Mouse (Mus musculus) embryo, embryonic 10.5 days (tissue): ENCODE measurements around the gene Iqcf3.

Experiments used
- DNase-seq: peaks from one replicate; pipeline ENCODE4 v3.0.0-alpha.2; 2015; ENCODE audit warnings: low spot score

Iqcf3 gene

DNA sequence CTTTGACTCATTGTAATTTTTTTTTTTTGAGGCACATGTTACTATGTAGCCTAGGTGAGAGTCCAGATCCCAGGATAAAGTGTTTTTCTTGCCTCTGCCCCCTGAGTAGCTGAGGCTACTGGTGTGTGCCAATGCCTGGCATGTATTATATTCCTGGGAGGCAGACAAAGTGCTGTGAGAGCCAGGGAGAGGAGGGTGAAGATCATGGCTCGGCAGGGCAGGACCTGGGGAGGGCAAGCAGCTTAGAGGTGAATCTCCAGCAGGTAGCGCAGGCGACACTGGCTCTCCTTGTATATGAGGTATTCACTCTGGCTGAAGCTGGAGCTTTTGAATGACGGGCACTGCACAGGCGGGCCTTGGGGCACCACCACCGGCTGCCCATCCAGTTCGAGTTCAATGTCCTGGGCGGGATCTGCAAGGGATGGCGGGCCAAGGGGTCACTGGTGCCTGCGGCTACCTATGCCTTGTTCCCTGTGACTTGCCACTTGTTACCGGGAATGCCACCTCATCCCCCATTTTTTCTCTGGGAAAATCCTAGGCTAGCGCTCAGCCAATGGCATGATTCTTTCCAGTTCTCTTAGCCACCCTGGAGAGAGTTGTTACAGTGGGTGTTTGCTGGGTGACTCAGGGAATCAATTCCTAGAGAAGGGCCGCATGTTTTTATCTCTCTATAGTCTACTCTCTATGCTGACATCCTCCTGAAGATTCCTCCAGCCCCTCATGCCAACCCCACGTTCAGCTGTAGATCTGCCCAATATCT, 90.3 kb downstream of the Iqcf3 start:
- DNase-seq, result no peak

- no peak for DNase-seq
Measured at GRCm38 (mm10) chr9:106469776-106470175, 91.7 kb downstream of the Iqcf3 start.

- no peak for DNase-seq
Measured at GRCm38 (mm10) chr9:106469317-106469716, 92.1 kb downstream of the Iqcf3 start.

GRCm38 (mm10) chr9:106467746-106468145, 93.7 kb downstream of the Iqcf3 start:
- no peak for DNase-seq

GRCm38 (mm10) chr9:106466721-106467120, 94.7 kb downstream of the Iqcf3 start:
- DNase-seq, result no peak

DNA sequence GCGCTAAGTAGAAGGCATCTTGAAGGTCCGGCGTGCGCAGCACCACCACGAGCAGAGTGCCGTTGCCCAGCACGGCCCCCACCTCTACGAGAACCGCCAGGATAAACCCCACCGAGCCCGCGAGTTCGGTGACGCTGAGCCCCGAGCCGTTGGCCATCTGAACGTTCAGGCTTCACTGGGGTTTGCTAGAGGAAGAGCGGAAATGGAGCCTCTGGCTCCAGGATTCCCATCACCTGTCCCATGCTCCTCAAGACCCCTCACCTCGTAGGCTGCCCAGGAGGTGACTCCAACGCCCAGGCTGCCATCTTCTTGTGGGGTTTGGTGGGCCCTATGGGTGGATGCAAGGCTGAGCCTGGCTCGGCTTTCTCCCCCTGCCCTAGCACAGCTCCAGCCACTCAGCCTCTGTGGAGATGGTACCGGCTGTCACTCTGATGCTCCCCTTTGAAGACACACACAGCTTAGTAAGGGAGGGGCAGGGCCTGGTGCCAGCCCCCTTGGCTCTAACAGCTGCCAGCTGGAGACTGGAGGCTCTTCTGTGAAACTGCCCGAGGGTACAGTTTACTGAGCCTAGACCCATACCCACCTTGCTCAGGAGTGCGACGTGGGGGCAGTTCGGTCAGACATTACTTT, 95.7 kb downstream of the Iqcf3 start, which contains the start of gene Gpr62:
Gene Gpr62 (minus strand): TSS at position 368 of the 630 bp plus-strand sequence.
- no peak for DNase-seq

- peak; percentile 78 for DNase-seq
Measured at GRCm38 (mm10) chr9:106464751-106465541, 96.5 kb downstream of the Iqcf3 start.

- DNase-seq, result no peak
Measured at GRCm38 (mm10) chr9:106463122-106464063, 98.0 kb downstream of the Iqcf3 start.

DNA sequence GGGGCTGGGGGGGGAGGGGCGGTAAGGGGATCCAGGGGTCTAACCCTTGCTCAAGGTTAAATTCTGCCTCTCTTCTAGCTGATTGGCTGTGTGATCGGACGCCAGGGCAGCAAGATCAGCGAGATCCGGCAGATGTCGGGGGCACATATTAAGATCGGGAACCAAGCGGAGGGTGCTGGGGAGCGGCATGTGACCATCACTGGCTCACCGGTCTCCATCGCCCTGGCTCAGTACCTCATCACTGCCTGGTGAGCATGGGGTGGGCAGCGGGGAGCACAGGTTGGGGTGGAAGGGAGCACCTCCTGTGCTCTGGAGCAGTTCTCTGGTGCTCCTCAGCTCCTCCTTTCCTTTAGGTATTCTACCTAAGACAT, 99.0 kb downstream of the Iqcf3 start:
- DNase-seq, result no peak

DNA sequence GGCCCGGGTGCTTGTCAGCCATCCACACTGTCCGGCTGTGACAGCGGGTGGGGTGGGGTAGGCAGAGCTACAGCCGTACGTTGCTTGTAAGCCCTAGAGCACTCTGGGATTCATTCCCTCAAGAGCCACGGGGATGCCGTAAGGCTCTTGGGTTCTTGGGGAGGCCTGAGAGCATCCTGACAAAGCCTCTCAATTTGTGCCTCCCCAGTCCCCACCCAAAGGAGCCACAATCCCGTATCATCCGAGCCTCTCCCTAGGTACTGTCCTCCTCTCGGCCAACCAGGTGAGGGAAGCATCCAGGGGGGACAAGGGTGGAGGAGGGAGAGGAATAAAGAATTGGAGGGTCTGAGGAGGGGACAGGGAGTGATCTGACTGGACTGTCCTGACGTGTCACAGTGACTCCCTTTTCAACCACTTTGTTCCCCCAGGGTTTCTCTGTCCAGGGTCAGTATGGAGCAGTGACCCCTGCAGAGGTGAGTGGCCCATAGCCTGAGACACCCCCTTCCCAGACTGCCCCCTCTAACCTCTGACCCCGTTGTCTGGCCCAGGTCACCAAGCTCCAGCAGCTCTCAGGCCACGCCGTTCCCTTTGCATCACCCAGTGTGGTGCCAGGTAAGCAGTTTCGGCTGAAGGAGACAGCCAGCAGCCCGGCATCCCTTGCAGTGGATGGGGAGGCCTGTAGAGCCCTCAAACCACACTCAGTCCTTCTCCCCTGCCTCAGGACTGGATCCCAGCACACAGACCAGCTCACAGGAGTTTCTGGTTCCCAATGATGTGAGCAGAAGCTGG, 99.6 kb downstream of the Iqcf3 start:
- no peak for DNase-seq

DNA sequence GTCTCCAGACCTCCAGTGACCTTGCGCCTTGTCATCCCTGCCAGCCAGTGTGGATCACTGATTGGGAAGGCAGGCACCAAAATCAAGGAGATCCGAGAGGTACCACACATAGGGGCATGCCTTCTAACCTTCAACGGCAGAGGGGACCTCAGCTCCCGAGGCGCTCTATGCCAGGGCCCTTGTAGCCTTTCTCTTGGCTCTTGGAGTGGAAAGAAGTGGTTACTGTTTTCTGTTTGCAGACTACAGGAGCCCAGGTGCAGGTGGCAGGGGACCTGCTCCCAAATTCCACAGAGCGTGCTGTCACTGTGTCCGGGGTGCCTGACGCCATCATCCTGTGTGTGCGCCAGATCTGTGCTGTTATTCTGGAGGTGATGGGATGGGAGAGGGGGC, 100.4 kb downstream of the Iqcf3 start:
- no peak for DNase-seq

DNA sequence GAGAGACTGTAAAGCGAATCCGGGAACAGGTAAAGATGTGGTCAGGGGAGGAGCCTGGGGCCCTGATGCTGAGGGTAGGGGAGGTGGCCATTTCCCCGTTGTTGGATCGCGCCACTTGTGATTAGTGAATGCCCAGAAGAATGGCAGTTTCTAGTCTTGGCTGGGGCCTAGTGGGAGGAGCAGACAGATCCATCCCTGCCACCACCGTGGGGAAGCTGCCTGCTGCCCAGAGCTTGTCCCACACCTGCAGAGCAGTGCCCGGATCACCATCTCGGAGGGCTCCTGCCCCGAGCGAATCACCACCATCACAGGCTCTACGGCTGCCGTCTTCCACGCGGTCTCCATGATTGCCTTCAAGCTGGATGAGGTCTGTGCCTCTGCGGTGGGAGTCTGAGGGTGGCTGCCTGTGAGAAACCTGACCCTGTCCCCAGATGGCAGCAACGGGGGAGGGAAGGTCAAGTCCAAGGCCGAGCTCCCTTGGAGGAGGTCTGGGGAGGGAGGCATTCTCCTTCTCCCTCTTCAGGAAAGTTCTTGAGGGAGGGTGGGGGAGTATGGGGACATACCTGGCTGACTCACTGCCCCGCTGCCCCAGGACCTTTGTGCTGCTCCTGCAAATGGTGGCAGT, 100.9 kb downstream of the Iqcf3 start:
- DNase-seq, result no peak

- DNase-seq, result no peak
Measured at GRCm38 (mm10) chr9:106459946-106460345, 101.5 kb downstream of the Iqcf3 start.

DNA sequence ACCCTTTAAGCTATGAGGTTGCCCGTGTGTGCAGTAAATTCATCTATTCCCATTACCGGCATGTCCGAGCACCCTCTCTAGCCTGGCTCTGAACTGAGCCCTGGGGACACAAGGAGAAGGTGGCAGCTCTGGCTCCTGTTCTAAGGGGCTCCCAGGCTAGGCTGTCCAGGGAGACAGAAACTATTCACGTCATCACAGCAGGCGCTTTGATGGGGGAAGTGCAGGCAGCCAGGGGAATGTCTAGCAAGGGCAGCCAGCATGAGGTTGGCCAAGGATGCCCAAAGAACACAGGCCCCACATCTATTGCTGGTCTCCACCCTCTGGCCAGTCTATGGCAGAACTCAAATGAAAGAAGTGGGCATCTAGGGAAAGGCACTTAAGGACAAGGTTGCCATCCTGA, 103.5 kb downstream of the Iqcf3 start:
- no peak for DNase-seq

- no peak for DNase-seq
Measured at GRCm38 (mm10) chr9:106457163-106457559, 104.3 kb downstream of the Iqcf3 start.

- peak; percentile 85 for DNase-seq
Measured at GRCm38 (mm10) chr9:106456325-106457162, 104.9 kb downstream of the Iqcf3 start.

DNA sequence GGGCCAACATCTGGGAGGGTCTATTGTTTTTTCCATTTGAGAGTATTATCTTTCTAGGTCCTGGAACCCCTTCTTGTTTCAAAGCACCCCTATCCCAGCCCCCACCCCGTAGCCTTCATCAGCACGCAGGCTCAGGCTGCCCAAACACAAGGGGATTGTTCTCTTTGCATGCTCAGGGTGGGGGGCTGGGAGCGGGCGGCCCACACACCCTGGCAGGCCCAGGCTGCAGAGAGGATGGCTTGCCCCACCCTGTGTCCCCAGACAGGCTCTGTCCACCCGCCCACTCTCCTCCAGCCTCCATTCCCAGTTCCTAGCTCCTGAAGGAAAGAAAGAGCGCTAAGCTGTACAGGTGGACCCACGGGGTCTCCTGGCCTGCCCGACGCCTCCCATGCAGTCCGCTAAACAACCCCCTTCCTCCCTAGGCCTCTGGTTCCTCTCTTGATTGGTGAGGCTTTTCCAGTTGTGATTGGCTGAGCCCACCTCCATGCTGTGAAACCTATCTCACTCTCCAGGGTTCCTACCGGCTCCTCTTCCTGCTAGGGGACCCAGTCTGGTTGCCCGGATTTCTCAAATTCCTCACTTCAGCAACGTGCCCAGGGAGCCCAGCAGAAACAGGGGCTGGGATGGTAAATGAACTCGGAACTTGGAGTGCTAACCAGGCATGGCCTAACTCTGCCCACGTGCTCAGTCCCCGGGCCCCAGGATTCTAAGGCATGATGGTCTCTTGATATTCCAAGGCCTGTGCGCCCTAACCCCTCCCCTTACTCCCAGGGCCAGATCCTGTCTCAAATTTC, 106.3 kb downstream of the Iqcf3 start:
- peak; percentile 83 for DNase-seq

GRCm38 (mm10) chr9:106454071-106454761, 107.2 kb downstream of the Iqcf3 start:
- DNase-seq, result no peak
